In genomic region chr9:22971312-22971711, GRCm38 (mm10) we compare ENCODE assay signal across 26 mouse cellular contexts.
DNase-seq lines count a peak whose midpoint lies in the region; ATAC-seq and TF ChIP-seq lines count a peak whose summit lies in the region.
"Had no signal": no experiment of that assay in that cellular context is flagged by ENCODE, and none has a peak within 500 bp of the region (broad histone marks: within the 10 kb centered on the region; RNA-seq: fewer than 3 reads in every experiment).

No protein-coding gene starts in this region.

- H3ac ChIP-seq in myocyte (ENCODE audit: control insufficient read depth, insufficient read length): no peak overlapping the region

- dilution Hi-C loops in CH12.LX (cut with MboI; ENCODE audit: extremely low pct_ligation_motif_present, extremely low pct_unique_long_range_greater_than_20kb, low sequenced_read_pairs): no loop called here

- H3K4me1 ChIP-seq in CH12.LX (ENCODE audit: control insufficient read depth in 1 of 2, insufficient read depth in 2 of 2): peaks cover 8 to 21% of the 10 kb centered on the region in 2 experiments
- no peaks in the 10 kb centered on the region for H3K4me1 ChIP-seq in forebrain, embryonic 14.5 days (ENCODE audit: control insufficient read depth, insufficient read depth, low read length)
- H3K4me1 ChIP-seq: liver, embryonic 12.5 days; midbrain, embryonic 10.5 days had no signal

- H3K27ac ChIP-seq in CH12.LX (ENCODE audit: insufficient read depth, low read depth): no peak overlapping the region
- no peak overlapping the region for H3K27ac ChIP-seq in forebrain, embryonic 14.5 days (ENCODE audit: low read depth, low read length)
- H3K27ac ChIP-seq: embryonic facial prominence, embryonic 13.5 days; forebrain, embryonic 10.5 days; gastrocnemius, adult 2 months; liver, embryonic 12.5 days; midbrain, embryonic 10.5 days had no signal

- peaks cover 4% of the 10 kb centered on the region for H3K9me3 ChIP-seq in CH12.LX (replicated peaks; ENCODE audit: low read length)
- no peaks in the 10 kb centered on the region for H3K9me3 ChIP-seq in forebrain, embryonic 14.5 days (replicated peaks; ENCODE audit: control insufficient read depth, low read length)
- H3K9me3 ChIP-seq: embryonic facial prominence, embryonic 13.5 days; forebrain, embryonic 10.5 days; liver, embryonic 12.5 days; midbrain, embryonic 10.5 days had no signal

- H3K9ac ChIP-seq in CH12.LX (ENCODE audit: insufficient read depth, low read depth): no peak overlapping the region
- no peak overlapping the region for H3K9ac ChIP-seq in forebrain, embryonic 14.5 days (ENCODE audit: low read length)
- H3K9ac ChIP-seq: embryonic facial prominence, embryonic 13.5 days; liver, embryonic 12.5 days; liver, postnatal 0 days had no signal

- 85% methylated on average over 4 of the region's 4 CpGs for WGBS in forebrain, embryonic 14.5 days

- no peaks in the 10 kb centered on the region for H3K36me3 ChIP-seq in CH12.LX (replicated peaks in 1 of 2; ENCODE audit: control insufficient read depth in 1 of 2, insufficient read depth in 1 of 2, low read length in 1 of 2)
- H3K36me3 ChIP-seq in myocyte (ENCODE audit: control insufficient read depth, insufficient read depth): no peaks in the 10 kb centered on the region
- H3K36me3 ChIP-seq in forebrain, embryonic 14.5 days (ENCODE audit: control insufficient read depth, insufficient read depth, low read length): no peaks in the 10 kb centered on the region
- H3K36me3 ChIP-seq: embryonic facial prominence, embryonic 13.5 days; forebrain, embryonic 10.5 days; liver, embryonic 12.5 days; midbrain, embryonic 10.5 days had no signal

- peak; percentile 4 to 36; a peak in 1 of 4 replicates for ATAC-seq in hematopoietic stem cell, adult 5-6 weeks (replicated peaks in 1 of 2; ENCODE audit: insufficient read depth in 1 of 2, low FRiP score in 2 of 2, low TSS enrichment in 1 of 2, low read depth in 1 of 2, poor library complexity in 2 of 2, severe bottlenecking in 2 of 2)
- ATAC-seq in forebrain, embryonic 14.5 days: no peak
- ATAC-seq: forebrain, embryonic 16.5 days; liver, embryonic 12.5 days; liver, postnatal 0 days had no signal

- TF ChIP-seq EP300 in CH12.LX (IDR thresholded peaks at IDR 0.05; ENCODE audit: low read length): peak; percentile 55; the same call in 1 of the 2 replicates

- H3K4me2 ChIP-seq in CH12.LX (ENCODE audit: insufficient read depth, low read depth, poor library complexity, severe bottlenecking): no peak overlapping the region
- no peak overlapping the region for H3K4me2 ChIP-seq in myocyte (ENCODE audit: low read depth)
- no peak overlapping the region for H3K4me2 ChIP-seq in forebrain, embryonic 14.5 days (ENCODE audit: low read length)
- H3K4me2 ChIP-seq: embryonic facial prominence, embryonic 13.5 days; liver, embryonic 12.5 days had no signal

- TF ChIP-seq CTCF in CH12.LX (conservative IDR thresholded peaks at IDR 0.05 in 1 of 2, IDR thresholded peaks at IDR 0.05 in 1 of 2; ENCODE audit: low read depth in 2 of 2, low read length in 2 of 2): no peak

- in situ Hi-C loops in CH12.LX (cut with MboI; ENCODE audit: low pct_ligation_motif_present, low pct_unique_long_range_greater_than_20kb, low sequenced_read_pairs): no loop called here

- TF ChIP-seq POLR2A in CH12.LX (IDR thresholded peaks at IDR 0.05; ENCODE audit: low read depth, low read length) (no peak), myocyte (IDR thresholded peaks at IDR 0.05; ENCODE audit: insufficient read length, low read depth) (no peak)

- H3K27me3 ChIP-seq in CH12.LX (replicated peaks) (peaks cover under 1% of the 10 kb centered on the region), myocyte (ENCODE audit: control insufficient read depth, insufficient read depth, insufficient read length) (no peaks in the 10 kb centered on the region)
- H3K27me3 ChIP-seq in forebrain, embryonic 14.5 days (replicated peaks; ENCODE audit: control insufficient read depth, insufficient read depth, low read length): no peaks in the 10 kb centered on the region
- H3K27me3 ChIP-seq: liver, embryonic 12.5 days had no signal

- TF ChIP-seq RAD21 in CH12.LX (IDR thresholded peaks at IDR 0.05; ENCODE audit: low read depth, low read length): no peak; the same call in 1 of the 2 replicates

- DNase-seq in 416B (ENCODE audit: low read depth) (peak; percentile 43), CH12.LX (ENCODE audit: extremely low read depth) (peak; percentile 71)
- DNase-seq in kidney, postnatal 4 days: no peak
- DNase-seq in forebrain, embryonic 14.5 days (ENCODE audit: low spot score): no peak
- DNase-seq in adrenal gland, adult (ENCODE audit: inconsistent age in 2 of 2, low spot score in 1 of 2): no peak
- no peak for DNase-seq in layer of hippocampus, adult 9-11 months
- DNase-seq: adrenal gland, postnatal 14 days; cerebellum, adult 11-12 months; cerebellum, adult 9-11 months; gastrocnemius, adult 2 months; gastrocnemius, postnatal 36 days; heart, postnatal 14 days; kidney, adult 11 months; kidney, postnatal 14 days; left cerebral cortex, postnatal 4 days; liver, postnatal 0 days; lung, postnatal 4 days; right cerebral cortex, adult 18-20 months; thymus, postnatal 4 days had no signal

- H3K4me3 ChIP-seq in CH12.LX (replicated peaks in 1 of 3; ENCODE audit: low read depth in 2 of 3, low read length in 2 of 3, poor library complexity in 1 of 3) (no peak overlapping the region), myocyte (no peak overlapping the region)
- H3K4me3 ChIP-seq in forebrain, embryonic 14.5 days (ENCODE audit: low read depth, low read length): no peak overlapping the region
- H3K4me3 ChIP-seq: embryonic facial prominence, embryonic 13.5 days; forebrain, embryonic 10.5 days; gastrocnemius, adult 2 months; liver, embryonic 12.5 days; midbrain, embryonic 10.5 days had no signal

- H3K79me2 ChIP-seq in CH12.LX (replicated peaks; ENCODE audit: control insufficient read depth, extremely low read depth, insufficient read depth, poor library complexity, severe bottlenecking) (no peaks in the 10 kb centered on the region), myocyte (ENCODE audit: control insufficient read depth, insufficient read depth) (no peaks in the 10 kb centered on the region)

TF ChIP-seq in CH12.LX, 34 proteins besides CTCF, POLR2A, EP300 and RAD21 (continues in another document):
- TF ChIP-seq CHD2 (IDR thresholded peaks at IDR 0.05; ENCODE audit: low read length) (no peak), MYC (IDR thresholded peaks at IDR 0.05; ENCODE audit: low read depth, low read length) (peak; percentile 37; the same call in 1 of the 2 replicates), ELF1 (IDR thresholded peaks at IDR 0.05; ENCODE audit: low read depth, low read length) (no peak), ZC3H11A (IDR thresholded peaks at IDR 0.05; ENCODE audit: low read depth, low read length) (no peak), ZMIZ1 (IDR thresholded peaks at IDR 0.05; ENCODE audit: low read depth, low read length) (no peak), NELFE (IDR thresholded peaks at IDR 0.05; ENCODE audit: low read depth, low read length) (no peak), MAFK (IDR thresholded peaks at IDR 0.05; ENCODE audit: insufficient replicate concordance, low read length) (0 out of 2 replicates have a peak, but pooled peaks have one; percentile 19), KAT2A (IDR thresholded peaks at IDR 0.05; ENCODE audit: insufficient replicate concordance, low read length) (no peak), MEF2A (IDR thresholded peaks at IDR 0.05; ENCODE audit: borderline replicate concordance, low read depth, low read length) (peak; percentile 21; the same call in 1 of the 2 replicates), SIN3A (IDR thresholded peaks at IDR 0.05; ENCODE audit: low read length) (peak; percentile 26; the same call in 1 of the 2 replicates), ZNF384 (IDR thresholded peaks at IDR 0.05; ENCODE audit: low read depth, low read length) (no peak), MAX (IDR thresholded peaks at IDR 0.05; ENCODE audit: low read length) (peak; percentile 42; the same call in 1 of the 2 replicates), BHLHE40 (IDR thresholded peaks at IDR 0.05; ENCODE audit: low read depth, low read length) (peak; percentile 76), SMC3 (IDR thresholded peaks at IDR 0.05; ENCODE audit: low read depth, low read length) (peak; percentile 2; the same call in 1 of the 2 replicates), GABPA (IDR thresholded peaks at IDR 0.05; ENCODE audit: insufficient replicate concordance, low read depth, low read length) (no peak), MXI1 (IDR thresholded peaks at IDR 0.05; ENCODE audit: low read depth, low read length) (peak; percentile 20; the same call in 1 of the 2 replicates)

TF ChIP-seq in myocyte, 11 proteins besides CTCF, POLR2A, EP300 and RAD21:
- TF ChIP-seq CEBPB (IDR thresholded peaks at IDR 0.05; ENCODE audit: insufficient read depth, poor library complexity, severe bottlenecking): 0 out of 2 replicates have a peak, but pooled peaks have one; percentile 2
- TF ChIP-seq MYOD1 (IDR thresholded peaks at IDR 0.05; ENCODE audit: control insufficient read depth in 1 of 3, insufficient read length in 2 of 3, low read depth in 2 of 3): no peak

Comparison
In these comparisons a context has a peak if more than half of its experiments do, and no peak if none do; other contexts are left out.
1. DNase-seq: peak in 416B (single experiment) and CH12.LX (single experiment); none in kidney, postnatal 4 days (0 of 2), forebrain, embryonic 14.5 days (single experiment), adrenal gland, adult (0 of 2) and layer of hippocampus, adult 9-11 months (single experiment).